Mouse (Mus musculus) liver, embryonic 13.5 days (tissue): ENCODE measurements at regions not wholly inside any gene's neighbourhood (a gene's known extent, or its start where the extent isn't known, plus 50 kb on each side); places are given as distances from the start of the nearest gene placed in this dataset.

ENCODE experiments used
- ATAC-seq: fragments of 200-750 bp; cut with Nextera tagmentation; 2 replicates; pipeline ENCODE4 v1.8.0; 2017; ENCODE audit warnings: low read depth, mild to moderate bottlenecking, moderate number of reproducible peaks, moderate library complexity
- DNase-seq: peaks from one replicate; pipeline ENCODE4 v3.0.0; 2022
- H3K27ac ChIP-seq: fragments of 300-500 bp; sonication (generic); 2 replicates; pipeline ENCODE4 v1.5.1; 2015; ENCODE audit warnings: moderate library complexity, mild to moderate bottlenecking, inconsistent platforms
- H3K27me3 ChIP-seq: fragments of 300-500 bp; sonication (generic); 2 replicates; pipeline ENCODE4 v1.6.1; 2015; ENCODE audit warnings: mild to moderate bottlenecking, inconsistent platforms
- H3K36me3 ChIP-seq: fragments of 300-500 bp; sonication (generic); 2 replicates; pipeline ENCODE4 v1.6.1; 2015; ENCODE audit warnings: mild to moderate bottlenecking, inconsistent platforms
- H3K4me1 ChIP-seq: fragments of 300-500 bp; sonication (generic); replicated peaks from 2 replicates; pipeline ENCODE4 v1.6.1; 2015; ENCODE audit warnings: inconsistent platforms
- H3K4me2 ChIP-seq: fragments of 300-500 bp; sonication (generic); 2 replicates; pipeline ENCODE4 v1.6.1; 2015; ENCODE audit warnings: inconsistent platforms, mild to moderate bottlenecking, moderate library complexity
- H3K4me3 ChIP-seq: fragments of 300-500 bp; sonication (generic); replicated peaks from 2 replicates; pipeline ENCODE4 v1.5.1; 2015; ENCODE audit warnings: mild to moderate bottlenecking, inconsistent platforms
- H3K9ac ChIP-seq: fragments of 300-500 bp; sonication (generic); 2 replicates; pipeline ENCODE4 v1.6.1; 2015; ENCODE audit warnings: mild to moderate bottlenecking, inconsistent platforms
- H3K9me3 ChIP-seq: fragments of 300-500 bp; sonication (generic); replicated peaks from 2 replicates; pipeline ENCODE4 v1.6.1; 2016; ENCODE audit warnings: inconsistent platforms
- WGBS: fragments of 180-500 bp; shearing (Covaris S2); methylation state at CpG from one replicate; pipeline ENCODE4 v1.1.7; 2015; ENCODE audit not compliant: insufficient replicate concordance; 5-methylcytosine and 5-hydroxymethylcytosine counted together

- no peak for ATAC-seq
- 36% methylated on average over 1 of the region's 1 CpGs for WGBS
- DNase-seq, result no peak
Observed at GRCm38 (mm10) chr6:12215178-12215553, 307.6 kb downstream of the Phf14 start.

GRCm38 (mm10) chr6:12244151-12244550 is 336.5 kb downstream of the Phf14 start:
- Histone ChIP-seq H3K4me2 (no peak overlapping the region), H3K27me3 (no peaks in the 10 kb centered on the region), H3K9ac (no peak overlapping the region), H3K4me3 (no peak overlapping the region), H3K4me1 (no peaks in the 10 kb centered on the region), H3K27ac (no peak overlapping the region), H3K9me3 (no peaks in the 10 kb centered on the region), H3K36me3 (no peaks in the 10 kb centered on the region)
- DNase-seq (no peak), ATAC-seq (no peak)
- WGBS, result 22% methylated on average over 1 of the region's 1 CpGs

More at GRCm38 (mm10) chr6:12215178-12215553, 307.6 kb downstream of the Phf14 start:
- Histone ChIP-seq H3K4me2 (no peak overlapping the region), H3K36me3 (no peaks in the 10 kb centered on the region), H3K4me1 (no peaks in the 10 kb centered on the region), H3K27me3 (no peaks in the 10 kb centered on the region), H3K9ac (no peak overlapping the region), H3K9me3 (0 out of 2 replicates have a peak, but pooled peaks cover 6% of the 10 kb centered on the region), H3K27ac (no peak overlapping the region), H3K4me3 (no peak overlapping the region)

- Histone ChIP-seq H3K27me3 (no peaks in the 10 kb centered on the region), H3K9ac (no peak overlapping the region), H3K4me3 (no peak overlapping the region), H3K36me3 (no peaks in the 10 kb centered on the region), H3K4me1 (no peaks in the 10 kb centered on the region), H3K9me3 (no peaks in the 10 kb centered on the region; the same call in 1 of the 2 replicates), H3K27ac (no peak overlapping the region), H3K4me2 (no peak overlapping the region)
- DNase-seq, result no peak
- ATAC-seq, result no peak
Observed at GRCm38 (mm10) chr6:12247975-12248374, 340.4 kb downstream of the Phf14 start.

DNA sequence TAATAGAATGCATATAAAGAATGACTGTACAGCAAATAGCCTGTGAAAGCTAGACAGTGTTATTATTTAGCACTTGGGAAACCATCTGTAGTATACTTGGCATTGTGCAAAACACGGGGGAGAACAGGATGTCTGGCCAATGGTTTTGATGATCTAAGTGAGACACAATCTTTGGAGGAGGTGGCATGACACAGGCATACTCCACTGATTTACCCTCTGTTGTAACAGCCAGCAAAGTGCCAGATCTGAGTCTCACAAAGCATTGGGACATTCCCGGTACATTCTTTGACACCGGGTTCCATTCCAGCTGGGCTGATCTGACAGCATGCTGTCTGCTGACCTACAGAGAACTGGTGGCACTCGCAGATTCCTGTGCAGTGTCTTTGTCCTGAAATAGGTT is 341.0 kb downstream of the Phf14 start:
- Histone ChIP-seq H3K4me1 (no peaks in the 10 kb centered on the region), H3K9ac (no peak overlapping the region), H3K9me3 (no peaks in the 10 kb centered on the region; the same call in 1 of the 2 replicates), H3K4me2 (no peak overlapping the region), H3K36me3 (no peaks in the 10 kb centered on the region), H3K4me3 (no peak overlapping the region), H3K27me3 (no peaks in the 10 kb centered on the region), H3K27ac (no peak overlapping the region)
- WGBS, result 67% methylated on average over 4 of the region's 4 CpGs
- no peak for DNase-seq
- ATAC-seq, result no peak

- no peak overlapping the region for H3K27ac ChIP-seq
- no peak overlapping the region for H3K9ac ChIP-seq
- ATAC-seq (no peak), DNase-seq (no peak)
- no peak overlapping the region for H3K4me3 ChIP-seq
- 98% methylated on average over 3 of the region's 3 CpGs for WGBS
- no peaks in the 10 kb centered on the region for H3K27me3 ChIP-seq
- H3K9me3 ChIP-seq, result no peaks in the 10 kb centered on the region; the same call in 1 of the 2 replicates
- H3K4me2 ChIP-seq, result no peak overlapping the region
- H3K4me1 ChIP-seq, result no peaks in the 10 kb centered on the region
- no peaks in the 10 kb centered on the region for H3K36me3 ChIP-seq
Observed at GRCm38 (mm10) chr6:12254507-12254906, 346.9 kb downstream of the Phf14 start.

DNA sequence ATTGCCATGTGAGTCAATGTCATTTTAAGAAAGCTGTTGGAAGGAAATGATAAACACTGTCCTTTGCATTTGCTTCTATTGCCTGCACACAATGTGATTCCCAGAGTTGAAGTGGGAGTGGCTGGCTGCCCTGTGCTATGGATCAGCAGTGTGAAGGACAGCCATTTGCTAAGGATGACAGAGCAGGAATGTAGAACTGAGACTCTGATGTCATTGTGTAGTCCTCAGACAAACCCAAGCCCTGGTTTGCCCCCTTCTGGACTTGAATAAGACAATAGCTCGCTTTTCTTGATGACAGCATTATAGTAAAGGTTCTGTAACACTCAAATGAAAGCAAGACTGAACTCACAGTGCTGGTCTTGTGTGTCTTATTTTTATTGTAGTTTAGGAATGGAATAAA is 347.8 kb downstream of the Phf14 start:
- ATAC-seq (no peak), DNase-seq (no peak)
- no peak overlapping the region for H3K9ac ChIP-seq
- H3K36me3 ChIP-seq, result no peaks in the 10 kb centered on the region
- 48% methylated on average over 1 of the region's 1 CpGs for WGBS
- no peak overlapping the region for H3K4me2 ChIP-seq
- H3K9me3 ChIP-seq, result no peaks in the 10 kb centered on the region; the same call in 1 of the 2 replicates
- H3K27ac ChIP-seq, result no peak overlapping the region
- H3K4me3 ChIP-seq, result no peak overlapping the region
- no peaks in the 10 kb centered on the region for H3K27me3 ChIP-seq
- no peaks in the 10 kb centered on the region for H3K4me1 ChIP-seq

DNA sequence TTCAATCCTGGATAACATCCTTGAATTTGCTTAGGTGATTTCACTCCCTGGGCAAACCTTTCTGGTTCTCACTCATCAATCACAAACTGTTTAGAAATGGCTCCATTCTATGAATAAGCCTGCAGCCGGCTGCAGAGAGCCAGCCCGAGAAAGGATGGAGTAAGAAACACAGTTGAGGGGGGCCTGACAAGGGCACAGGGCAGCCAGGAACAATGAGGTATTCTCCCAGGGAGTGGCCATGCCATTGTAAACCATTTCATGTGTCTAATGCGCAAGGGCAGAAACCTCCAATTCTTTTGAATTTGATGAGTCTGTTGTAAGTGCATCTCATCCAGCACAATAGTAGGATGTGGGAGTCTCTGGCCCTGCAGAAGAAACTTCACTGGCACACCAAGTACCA is 350.7 kb downstream of the Phf14 start:
- ATAC-seq (no peak), DNase-seq (no peak)
- no peak overlapping the region for H3K4me3 ChIP-seq
- H3K4me1 ChIP-seq, result no peaks in the 10 kb centered on the region
- H3K4me2 ChIP-seq, result no peak overlapping the region
- no peak overlapping the region for H3K9ac ChIP-seq
- H3K27me3 ChIP-seq, result no peaks in the 10 kb centered on the region
- H3K9me3 ChIP-seq, result no peaks in the 10 kb centered on the region
- H3K27ac ChIP-seq, result no peak overlapping the region
- WGBS, result 68% methylated on average over 3 of the region's 3 CpGs
- no peaks in the 10 kb centered on the region for H3K36me3 ChIP-seq

GRCm38 (mm10) chr6:12258940-12259481 is 351.4 kb downstream of the Phf14 start:
- Histone ChIP-seq H3K27ac (no peak overlapping the region), H3K9me3 (no peaks in the 10 kb centered on the region), H3K27me3 (no peaks in the 10 kb centered on the region), H3K9ac (no peak overlapping the region), H3K36me3 (no peaks in the 10 kb centered on the region), H3K4me1 (no peaks in the 10 kb centered on the region), H3K4me2 (no peak overlapping the region), H3K4me3 (no peak overlapping the region)
- 57% methylated on average over 7 of the region's 7 CpGs for WGBS
- DNase-seq, result no peak
- no peak for ATAC-seq

- Histone ChIP-seq H3K4me1 (no peaks in the 10 kb centered on the region), H3K4me3 (no peak overlapping the region), H3K4me2 (no peak overlapping the region), H3K27ac (no peak overlapping the region), H3K36me3 (no peaks in the 10 kb centered on the region), H3K27me3 (no peaks in the 10 kb centered on the region), H3K9me3 (no peaks in the 10 kb centered on the region), H3K9ac (no peak overlapping the region)
- DNase-seq, result no peak
- no peak for ATAC-seq
- WGBS, result 68% methylated on average over 8 of the region's 8 CpGs
Observed at GRCm38 (mm10) chr6:12259629-12260028, 352.0 kb downstream of the Phf14 start.

- DNase-seq (no peak), ATAC-seq (no peak)
- Histone ChIP-seq H3K27ac (no peak overlapping the region), H3K4me3 (no peak overlapping the region), H3K36me3 (no peaks in the 10 kb centered on the region), H3K4me2 (no peak overlapping the region), H3K4me1 (no peaks in the 10 kb centered on the region), H3K27me3 (no peaks in the 10 kb centered on the region), H3K9me3 (no peaks in the 10 kb centered on the region), H3K9ac (no peak overlapping the region)
- 40% methylated on average over 9 of the region's 9 CpGs for WGBS
Observed at GRCm38 (mm10) chr6:12260325-12261076, 352.9 kb downstream of the Phf14 start.
